Mouse (Mus musculus) kidney, adult 9 months (tissue): ENCODE results near the gene Snd1.

Source experiments
- DNase-seq: peaks from one replicate; pipeline ENCODE4 v3.0.0; 2022

Gene Snd1

GRCm38 (mm10) chr6:28550255-28551004 lies 75.5 kb downstream of the Snd1 start:
- no peak for DNase-seq

DNA sequence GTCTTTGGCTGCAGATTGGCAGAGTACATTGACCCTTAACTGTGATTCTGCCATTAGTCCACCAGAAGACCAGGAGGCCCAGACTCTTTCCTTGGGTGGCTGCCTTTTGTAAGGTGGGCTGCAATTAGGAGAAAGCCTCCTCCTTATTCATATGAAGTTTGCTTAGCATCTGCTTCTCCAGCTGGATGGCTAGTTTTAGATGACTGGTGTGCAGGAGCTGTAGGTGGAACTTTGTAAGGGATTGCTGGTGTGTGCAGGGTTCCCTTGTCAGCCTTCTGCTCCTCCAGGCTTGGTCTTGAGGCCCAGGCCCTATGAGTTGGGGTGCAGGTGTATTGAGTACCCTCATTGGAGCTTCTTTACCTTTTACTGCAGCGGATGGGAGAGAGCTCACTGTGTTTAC lies 79.5 kb downstream of the Snd1 start:
- no peak for DNase-seq

DNA sequence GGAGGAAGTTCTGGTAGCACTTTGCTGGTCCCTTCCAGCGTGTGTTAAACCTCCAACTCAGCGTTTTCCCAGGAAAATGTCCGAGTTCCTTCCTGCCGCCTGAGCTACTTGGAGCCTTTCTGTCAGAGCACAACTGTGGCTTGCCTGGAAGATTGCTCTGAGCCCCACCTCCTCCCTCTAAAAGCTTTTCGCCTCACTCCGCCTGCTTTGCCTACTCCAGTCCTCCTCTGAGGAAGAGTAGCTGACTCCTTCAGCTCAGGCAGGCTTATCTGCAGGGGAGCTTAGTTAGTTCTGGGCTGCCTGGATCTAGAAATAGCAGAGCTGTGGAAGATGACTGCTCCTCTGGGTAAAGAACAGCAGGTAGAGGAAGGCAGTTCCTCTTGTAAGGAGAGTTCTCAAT lies 80.1 kb downstream of the Snd1 start:
- no peak for DNase-seq

DNA sequence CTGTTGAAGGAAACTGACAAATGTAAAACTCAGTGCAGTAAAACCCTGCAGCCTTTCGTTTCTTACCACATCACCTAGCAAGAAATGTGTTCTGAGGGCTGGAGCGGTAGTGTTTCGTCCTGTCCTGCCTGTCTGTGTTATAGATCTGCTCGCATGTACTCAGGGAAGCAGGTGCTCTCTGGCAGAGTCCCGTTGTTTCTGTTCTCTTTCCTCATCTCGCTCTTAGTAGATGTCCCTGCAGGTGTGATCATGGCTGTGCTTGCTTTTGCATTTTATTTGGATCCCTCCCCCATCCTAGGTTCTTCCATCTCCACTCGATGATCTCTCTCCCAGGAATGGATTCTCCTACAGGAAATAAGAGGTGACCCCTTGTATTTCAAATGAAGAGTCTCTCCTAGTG lies 80.5 kb downstream of the Snd1 start:
- DNase-seq = no peak

DNA sequence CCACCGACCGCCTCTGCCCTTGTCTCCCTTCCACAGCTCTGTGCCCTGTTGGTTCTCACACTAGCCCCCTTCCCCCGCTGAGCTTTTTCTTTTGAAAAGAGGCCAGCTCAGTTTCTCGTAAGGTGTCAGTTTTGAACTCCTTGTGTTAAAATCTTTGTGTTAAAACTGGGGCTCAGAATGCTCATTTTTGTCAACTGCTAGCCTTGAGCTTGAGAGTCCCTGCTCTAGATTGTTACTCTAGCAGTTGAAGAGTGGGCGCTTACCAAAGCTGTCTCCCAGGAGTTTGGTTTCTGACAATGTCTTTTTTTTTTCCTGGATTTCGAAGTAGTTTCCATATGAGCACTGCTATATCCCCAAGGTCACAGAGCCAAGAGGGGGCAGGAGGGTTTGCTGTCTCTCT lies 82.8 kb downstream of the Snd1 start:
- no peak for DNase-seq

GRCm38 (mm10) chr6:28559419-28559818 lies 84.5 kb downstream of the Snd1 start:
- no peak for DNase-seq

DNA sequence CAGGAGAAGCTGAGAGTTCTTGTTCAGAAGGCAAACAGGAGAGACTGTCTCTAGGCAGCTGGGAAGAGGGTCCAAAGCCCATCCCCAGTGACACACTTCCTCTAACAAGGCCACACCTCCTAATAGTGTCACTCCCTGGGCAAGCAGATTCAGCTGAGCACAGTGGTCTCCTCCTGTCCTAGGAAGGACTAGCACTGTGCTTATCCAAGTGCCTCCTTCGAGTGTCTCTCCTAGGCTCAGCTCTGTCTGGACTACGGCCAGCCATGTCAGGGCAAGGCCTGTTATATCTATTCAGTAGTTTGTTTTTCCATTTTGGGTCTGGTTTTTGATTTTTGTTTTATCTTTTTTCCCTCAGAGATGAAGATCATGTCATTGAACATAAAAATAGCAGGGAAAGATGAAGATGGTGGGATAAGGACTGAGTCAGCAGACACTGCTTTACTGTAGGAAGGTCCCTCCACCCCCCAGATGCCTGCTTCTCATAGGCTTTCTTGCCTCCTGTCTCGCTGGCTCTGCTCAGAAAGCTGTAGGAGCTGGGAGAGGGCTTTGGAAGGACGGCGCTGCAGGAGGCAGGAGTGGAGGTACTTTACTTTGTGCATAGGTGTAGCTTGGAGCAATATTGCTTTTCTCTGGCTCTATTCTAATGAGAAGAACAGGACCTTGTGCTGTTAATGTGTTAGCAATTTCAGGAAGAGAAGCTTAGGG lies 86.5 kb downstream of the Snd1 start:
- DNase-seq = peak; percentile 19

DNA sequence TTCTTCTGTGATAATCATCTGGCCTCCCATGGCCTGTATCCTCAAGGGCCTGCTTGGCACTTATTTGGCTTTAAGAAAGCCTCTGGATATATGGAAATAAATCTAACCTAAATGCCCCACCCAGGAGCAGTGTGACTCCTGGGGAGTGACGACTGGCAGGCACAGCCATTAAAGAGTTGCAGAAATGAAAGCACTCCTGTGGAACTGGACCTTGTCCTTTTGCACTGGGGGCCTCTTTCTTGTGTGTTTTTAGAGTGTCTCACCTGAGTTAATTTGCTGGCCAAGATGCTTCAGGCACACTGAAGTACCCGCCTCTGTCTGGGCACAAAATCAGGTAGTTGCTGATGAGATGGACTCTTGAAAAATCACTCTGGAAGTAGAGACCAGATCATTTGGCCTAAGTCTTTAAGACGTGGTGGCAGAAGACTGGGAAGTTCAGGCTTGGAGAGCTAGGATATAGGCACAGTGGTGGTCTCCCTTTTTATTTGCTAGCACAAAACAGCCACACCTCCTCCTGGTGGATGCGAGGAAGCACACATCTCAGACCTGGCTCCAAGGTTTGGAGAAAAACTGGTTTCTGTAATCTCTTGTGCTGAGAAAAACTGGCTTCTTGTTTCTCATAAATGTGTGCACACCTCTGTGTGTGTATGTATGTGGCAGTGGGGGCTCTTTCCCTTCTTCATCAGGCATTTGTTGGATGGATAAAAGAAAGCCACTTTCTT lies 87.5 kb downstream of the Snd1 start:
- DNase-seq = peak; percentile 54

DNA sequence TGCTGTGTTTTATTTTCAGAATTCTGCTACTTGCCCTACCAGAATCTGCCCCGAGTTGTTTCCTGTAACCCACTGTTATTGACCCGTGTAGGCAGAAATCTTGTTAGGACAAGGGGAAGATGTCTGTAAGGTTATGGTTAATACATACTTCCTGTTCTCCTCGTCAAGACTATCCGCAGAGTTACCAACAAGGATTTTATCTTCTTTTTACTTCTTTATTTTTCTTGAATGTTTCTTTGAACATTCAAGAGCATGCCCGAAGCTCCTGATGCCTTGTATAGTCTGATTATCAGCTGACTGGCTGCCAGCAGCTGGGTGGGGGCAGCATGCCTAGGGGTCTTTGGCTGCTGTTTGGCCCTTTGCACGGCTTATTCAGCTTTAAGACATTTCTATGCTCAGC lies 93.0 kb downstream of the Snd1 start:
- no peak for DNase-seq

- no peak for DNase-seq
These were observed 97.0 kb downstream of the Snd1 start for GRCm38 (mm10) chr6:28571946-28572345.

GRCm38 (mm10) chr6:28572991-28573759 lies 98.2 kb downstream of the Snd1 start:
- DNase-seq = peak; percentile 20

GRCm38 (mm10) chr6:28576356-28577264 lies 101.7 kb downstream of the Snd1 start:
- DNase-seq = peak; percentile 30

- DNase-seq = no peak
These were observed 107.9 kb downstream of the Snd1 start for GRCm38 (mm10) chr6:28582847-28583246.

- DNase-seq = no peak
These were observed 108.5 kb downstream of the Snd1 start for GRCm38 (mm10) chr6:28583399-28583798.

- no peak for DNase-seq
These were observed 111.9 kb downstream of the Snd1 start for GRCm38 (mm10) chr6:28586806-28587205.

DNA sequence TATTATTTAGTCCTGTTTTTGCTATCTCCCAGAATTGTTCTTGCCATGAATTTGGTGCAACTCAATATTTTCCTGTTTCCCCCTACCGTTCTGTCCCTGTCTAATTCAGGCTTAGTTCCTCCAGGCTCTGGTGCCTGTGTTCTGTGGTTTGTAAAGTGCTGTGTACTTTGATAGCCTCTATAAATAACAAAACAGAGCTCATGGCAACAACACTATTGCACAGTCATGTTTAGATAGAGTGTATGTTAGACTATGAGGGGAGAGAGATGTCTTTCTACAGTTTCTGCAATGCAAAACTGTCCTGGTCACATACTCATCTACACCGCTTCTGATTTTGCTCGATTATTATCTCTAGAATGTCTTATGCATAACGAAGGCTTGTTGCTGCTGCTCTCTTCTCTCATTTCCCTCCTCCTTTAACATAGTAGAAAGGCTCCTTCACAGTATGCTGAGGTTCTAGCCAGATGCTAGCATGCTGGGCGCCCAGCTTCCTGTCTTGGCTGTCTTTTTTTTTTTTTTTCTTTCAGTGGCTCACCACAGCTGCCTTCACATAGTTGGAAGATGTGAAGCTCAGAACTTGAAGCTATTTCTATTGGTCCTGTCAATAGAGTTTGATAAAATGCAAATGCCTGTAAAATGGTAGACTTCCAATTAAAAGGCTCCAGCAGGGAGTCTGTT lies 113.7 kb downstream of the Snd1 start:
- DNase-seq = no peak

GRCm38 (mm10) chr6:28592323-28592893 lies 117.5 kb downstream of the Snd1 start:
- no peak for DNase-seq

- no peak for DNase-seq
These were observed 118.8 kb downstream of the Snd1 start for GRCm38 (mm10) chr6:28593708-28594107.

- peak; percentile 12 for DNase-seq
These were observed 119.8 kb downstream of the Snd1 start for GRCm38 (mm10) chr6:28594759-28595158.

DNA sequence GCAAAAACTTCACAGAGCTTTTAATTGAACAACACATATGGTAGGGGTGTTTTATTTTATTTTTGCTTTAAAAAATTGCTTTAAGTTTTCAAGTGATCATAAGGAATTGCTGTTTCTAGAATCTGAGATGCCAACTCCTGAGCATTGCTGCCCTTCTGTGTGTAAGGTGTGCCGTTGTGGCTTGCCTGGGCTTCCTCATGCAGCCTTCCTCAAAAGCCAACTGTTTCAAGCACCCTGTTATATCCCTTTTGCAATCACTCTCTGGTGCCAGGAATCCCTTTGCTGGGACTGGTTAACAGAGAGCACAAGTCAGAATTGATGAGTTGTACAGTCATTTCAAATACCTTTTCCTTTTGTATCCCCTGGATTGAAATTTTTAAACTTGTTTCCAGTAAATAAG lies 120.3 kb downstream of the Snd1 start:
- DNase-seq = no peak

GRCm38 (mm10) chr6:28597266-28597665 lies 122.3 kb downstream of the Snd1 start:
- DNase-seq = no peak
